Mouse (Mus musculus) brain, embryonic 14.5 days (tissue): ENCODE results near the gene Apod.

Experiments used
- CTCF ChIP-seq: fragments of 200-500 bp; IDR thresholded peaks from 2 replicates; pipeline ENCODE4 v1.5.1; 2012; ENCODE audit warnings: inconsistent platforms, mild to moderate bottlenecking, moderate library complexity, borderline replicate concordance; ENCODE audit not compliant: insufficient read depth, insufficient read length; ENCODE audit errors: extremely low read depth
- POLR2A ChIP-seq: fragments of 200-500 bp; IDR thresholded peaks from 2 replicates; pipeline ENCODE4 v1.6.1; 2012; ENCODE audit warnings: mild to moderate bottlenecking, inconsistent platforms, borderline replicate concordance; ENCODE audit not compliant: poor library complexity, insufficient read depth, insufficient read length, severe bottlenecking; ENCODE audit errors: extremely low read depth

GRCm38 (mm10) chr16:31339332-31339731 is 24.7 kb upstream of the Apod start:
- TF ChIP-seq POLR2A = no peak
- no peak for TF ChIP-seq CTCF
